Mouse (Mus musculus) lung, adult 2 months (tissue): ENCODE results near the gene Slc7a6. TPM values are rescaled to one million over a fixed set of nuclear protein-coding genes. Genes with fewer than 3 reads are reported as not detected.

Experiments
- DNase-seq: peaks from one replicate; pipeline ENCODE4 v3.0.0; 2022
- H3K4me1 ChIP-seq: fragments of 200-500 bp; 2 replicates; pipeline ENCODE4 v1.6.1; 2011; ENCODE audit warnings: low read length; ENCODE audit not compliant: control insufficient read depth, insufficient read depth
- H3K4me3 ChIP-seq: fragments of 200-500 bp; replicated peaks from 2 replicates; pipeline ENCODE3; 2011; ENCODE audit warnings: low read depth, mild to moderate bottlenecking, control low read depth, low read length; ENCODE audit errors: extremely low read depth
- CTCF ChIP-seq: fragments of 200-500 bp; IDR thresholded peaks from 2 replicates; pipeline ENCODE4 v1.5.1; 2011; ENCODE audit warnings: mild to moderate bottlenecking, low read length, control low read depth; ENCODE audit not compliant: insufficient read depth
- POLR2A ChIP-seq: fragments of 200-500 bp; IDR thresholded peaks from 2 replicates; pipeline ENCODE4 v1.6.1; 2011; ENCODE audit warnings: low read depth, mild to moderate bottlenecking, control low read depth, low read length, borderline replicate concordance; ENCODE audit errors: extremely low read depth
- WGBS: fragments of 180-500 bp; shearing (Covaris S2); methylation state at CpG from one replicate; pipeline ENCODE4 v1.1.7; 2018; 5-methylcytosine and 5-hydroxymethylcytosine counted together
- polyA plus RNA-seq: library from polyadenylated mRNA; depleted of rRNA; stranded (reverse); fragments of >200 nt; gene quantifications from 2 replicates; pipeline ENCODE4 v1.2.3, GENCODE M21; 2012

Gene Slc7a6
- polyA plus RNA-seq, 1 experiment = 17.3 TPM

DNA sequence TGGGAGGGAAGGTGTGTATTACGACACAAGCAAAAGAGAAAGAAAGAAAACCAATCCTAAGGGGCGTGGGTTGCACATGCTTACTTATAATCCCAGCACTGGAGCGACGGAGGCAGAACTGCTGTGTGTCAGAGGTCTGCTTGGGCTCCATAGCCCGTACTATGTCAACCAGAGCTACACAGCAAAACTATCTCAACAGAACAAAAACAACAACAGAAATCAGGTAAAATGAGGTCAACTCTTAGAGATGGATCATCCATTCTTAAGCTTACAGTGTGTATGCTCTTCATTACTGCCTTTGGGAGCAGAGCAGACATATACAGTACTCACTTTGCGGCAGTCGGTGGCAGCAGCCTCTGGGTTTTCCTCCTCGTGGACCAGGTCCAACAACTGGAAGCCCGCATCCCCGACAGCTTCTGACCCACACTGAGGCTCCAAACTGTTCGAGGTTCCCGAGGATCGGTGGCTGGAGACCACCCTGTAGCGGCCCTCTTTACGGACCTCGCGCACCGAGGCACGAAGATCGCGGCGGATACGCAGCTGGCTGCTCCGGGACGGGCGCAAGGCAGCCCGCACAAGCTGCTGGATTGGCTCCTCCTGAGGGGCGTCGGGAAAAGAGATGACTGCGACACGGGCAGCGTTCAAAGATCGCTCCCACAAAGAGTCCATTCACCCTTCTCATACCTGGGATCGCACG lies 41.5 kb downstream of the Slc7a6 start:
- no peak for TF ChIP-seq POLR2A
- no peak for TF ChIP-seq CTCF
- peak overlapping the region; percentile 89 for H3K4me3 ChIP-seq
- WGBS = under 1% methylated on average over 35 of the region's 35 CpGs
- DNase-seq = no peak
- H3K4me1 ChIP-seq = no peaks in the 10 kb centered on the region; the same call in 1 of the 2 replicates

DNA sequence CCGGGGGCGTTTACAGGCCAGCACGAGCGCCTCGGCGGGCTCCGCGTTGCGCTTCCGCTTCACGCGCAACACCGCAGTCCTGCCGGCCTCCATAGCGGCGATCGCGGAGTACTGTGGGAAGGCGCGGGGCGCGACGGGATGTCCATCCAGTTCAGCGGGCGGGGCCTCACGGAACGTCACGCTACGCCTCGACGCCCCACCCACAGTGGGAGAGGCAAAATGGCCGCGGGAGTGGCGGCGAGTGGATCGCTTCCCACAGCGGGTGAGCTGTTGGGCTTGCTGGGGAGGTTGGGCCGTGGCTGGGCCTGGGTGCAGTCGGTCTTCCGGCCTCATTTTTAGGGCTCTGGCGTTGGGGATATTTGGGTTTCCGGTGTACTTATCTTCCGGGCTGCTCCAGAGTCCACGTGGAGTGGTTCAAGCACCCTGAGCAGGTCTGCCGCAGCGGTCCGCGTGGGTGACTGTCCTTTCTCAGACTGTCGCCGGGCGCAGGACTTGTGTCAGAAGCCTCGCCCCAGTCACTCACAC lies 42.2 kb downstream of the Slc7a6 start, which contains the start of the genes Slc7a6os and Prmt7:
Gene Slc7a6os (minus strand): TSS at position 115 of the 525 bp plus-strand sequence.
Gene Prmt7 (plus strand): TSS at position 116 of the 525 bp plus-strand sequence.
- TF ChIP-seq CTCF (no peak), POLR2A (peak; percentile 86; the same call in 1 of the 2 replicates)
- peak; percentile 96 for DNase-seq
- Histone ChIP-seq H3K4me3 (peak within 1 kb of the TSS; percentile 89), H3K4me1 (no peaks in the 10 kb centered on the region; the same call in 1 of the 2 replicates)
- under 1% methylated on average over 52 of the region's 52 CpGs for WGBS

DNA sequence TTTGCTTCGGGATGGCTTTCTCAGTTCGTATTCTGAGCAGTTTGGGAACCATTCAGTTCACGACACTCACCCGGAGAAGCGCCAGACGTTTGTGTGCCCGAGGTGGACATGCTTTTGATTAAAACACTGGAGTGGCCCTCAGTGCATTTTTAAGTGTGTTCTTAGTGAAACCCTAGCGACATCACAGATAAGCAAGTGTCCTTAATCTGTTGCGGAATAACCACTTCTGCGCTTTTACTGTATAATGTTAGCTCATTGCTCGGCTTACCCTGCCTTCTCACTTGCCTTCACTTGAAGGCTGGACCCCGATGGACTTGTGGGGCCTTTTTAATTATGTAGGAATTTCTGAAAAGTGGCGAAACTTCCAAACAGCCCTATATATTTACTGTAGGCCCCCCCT lies 42.8 kb downstream of the Slc7a6 start:
- DNase-seq = no peak
- WGBS = 2% methylated on average over 13 of the region's 13 CpGs
- Histone ChIP-seq H3K4me1 (no peaks in the 10 kb centered on the region; the same call in 1 of the 2 replicates), H3K4me3 (peak overlapping the region; percentile 89)
- no peak for TF ChIP-seq CTCF
- no peak for TF ChIP-seq POLR2A

- TF ChIP-seq CTCF = no peak
- TF ChIP-seq POLR2A = no peak
- DNase-seq = no peak
- Histone ChIP-seq H3K4me3 (no peak overlapping the region), H3K4me1 (no peaks in the 10 kb centered on the region; the same call in 1 of the 2 replicates)
- 82% methylated on average over 3 of the region's 3 CpGs for WGBS
Measured at GRCm38 (mm10) chr8:106213959-106214358, 45.3 kb downstream of the Slc7a6 start.

DNA sequence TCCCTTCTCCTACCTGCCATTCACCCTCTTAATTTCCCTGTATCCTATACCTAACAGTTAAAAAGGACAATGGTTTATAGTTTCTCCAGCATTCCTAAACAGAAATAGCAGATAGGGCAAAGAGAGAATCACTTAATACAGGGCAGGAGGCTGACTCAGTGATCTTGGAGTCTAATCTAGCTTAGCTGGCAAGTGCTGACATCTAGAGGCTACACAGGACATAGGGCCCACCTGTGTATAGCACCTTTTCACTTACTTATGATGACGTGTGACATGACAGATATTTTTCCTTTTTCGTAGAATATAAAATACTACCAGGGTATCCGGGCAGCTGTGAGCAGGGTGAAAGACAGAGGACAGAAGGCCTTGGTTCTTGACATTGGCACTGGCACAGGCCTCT lies 51.0 kb downstream of the Slc7a6 start:
- Histone ChIP-seq H3K4me3 (no peak overlapping the region), H3K4me1 (no peaks in the 10 kb centered on the region)
- TF ChIP-seq CTCF = no peak
- 89% methylated on average over 3 of the region's 3 CpGs for WGBS
- no peak for DNase-seq

GRCm38 (mm10) chr8:106226589-106226988 lies 57.9 kb downstream of the Slc7a6 start:
- TF ChIP-seq CTCF (peak; percentile 62), POLR2A (no peak)
- peak; percentile 49 for DNase-seq
- Histone ChIP-seq H3K4me3 (no peak overlapping the region), H3K4me1 (no peaks in the 10 kb centered on the region)
- WGBS = 35% methylated on average over 9 of the region's 9 CpGs

DNA sequence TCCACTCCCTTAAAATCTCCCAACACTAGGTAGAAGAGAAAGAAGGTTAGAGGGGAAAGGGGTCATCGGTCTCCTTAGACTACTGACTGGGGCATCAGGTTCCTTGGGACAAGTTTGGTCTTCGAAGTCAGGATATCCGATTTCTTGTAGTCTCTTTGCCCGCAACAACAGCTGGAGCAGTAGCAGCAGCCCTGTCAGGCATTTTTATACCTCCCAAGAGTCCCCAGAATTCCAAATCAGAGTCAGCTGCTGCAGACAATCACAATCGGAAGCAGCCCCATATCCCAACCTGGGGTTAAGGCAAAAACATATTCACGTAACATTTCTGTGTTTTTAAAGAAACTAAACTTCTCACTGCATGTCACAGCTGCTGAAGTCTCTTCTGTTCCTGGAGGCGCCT lies 62.9 kb downstream of the Slc7a6 start:
- 92% methylated on average over 7 of the region's 7 CpGs for WGBS
- TF ChIP-seq POLR2A = no peak
- no peak for TF ChIP-seq CTCF
- no peak for DNase-seq

GRCm38 (mm10) chr8:106232751-106233150 lies 64.1 kb downstream of the Slc7a6 start:
- DNase-seq = no peak
- 56% methylated on average over 3 of the region's 3 CpGs for WGBS
- no peak for TF ChIP-seq POLR2A
- TF ChIP-seq CTCF = no peak
- Histone ChIP-seq H3K4me3 (no peak overlapping the region), H3K4me1 (no peaks in the 10 kb centered on the region)

More for the DNA sequence above, 62.9 kb downstream of the Slc7a6 start:
- Histone ChIP-seq H3K4me1 (no peaks in the 10 kb centered on the region), H3K4me3 (no peak overlapping the region)

GRCm38 (mm10) chr8:106234567-106235261 lies 66.1 kb downstream of the Slc7a6 start:
- WGBS = 85% methylated on average over 17 of the region's 17 CpGs
- no peak for DNase-seq

More at GRCm38 (mm10) chr8:106234567-106235261, 66.1 kb downstream of the Slc7a6 start:
- H3K4me3 ChIP-seq = no peak overlapping the region
- TF ChIP-seq CTCF (no peak), POLR2A (no peak)
- no peaks in the 10 kb centered on the region for H3K4me1 ChIP-seq
